Mouse (Mus musculus): Measurements from ENCODE around the gene Rab40c. TPM values are rescaled to one million over a fixed set of nuclear protein-coding genes. Genes with fewer than 3 reads are reported as not detected.

The Rab40c gene
- total RNA-seq, 1 experiment from 2014 or later, result 3.8 TPM

DNA sequence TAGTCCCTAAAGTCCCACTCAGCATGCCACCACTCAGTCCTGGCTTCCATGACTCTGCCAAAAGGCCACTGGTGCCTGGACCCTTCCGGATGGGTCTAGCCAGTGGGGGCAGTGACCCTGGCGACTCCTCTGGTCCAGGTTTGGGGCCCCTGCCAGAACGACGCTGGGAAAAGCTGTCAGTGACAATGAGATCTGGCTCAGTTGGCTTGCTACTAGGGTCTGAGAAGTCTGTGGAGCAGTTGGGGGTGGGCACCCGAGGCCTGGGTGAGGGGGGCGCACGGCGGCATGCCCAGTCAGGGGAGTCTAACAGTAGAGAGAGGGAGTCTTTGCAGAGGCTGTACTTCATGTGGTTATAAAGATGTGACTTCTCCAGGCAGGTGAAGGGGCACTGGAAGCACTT is 28.5 kb upstream of the Rab40c start:
- no peak for ATAC-seq (replicated peaks; ENCODE audit: insufficient number of reproducible peaks, low FRiP score, low TSS enrichment, poor library complexity, severe bottlenecking)

- ATAC-seq (replicated peaks; ENCODE audit: insufficient number of reproducible peaks, low FRiP score, low TSS enrichment, poor library complexity, severe bottlenecking), result no peak
Measured at GRCm38 (mm10) chr17:25947576-25947975, 28.0 kb upstream of the Rab40c start.

DNA sequence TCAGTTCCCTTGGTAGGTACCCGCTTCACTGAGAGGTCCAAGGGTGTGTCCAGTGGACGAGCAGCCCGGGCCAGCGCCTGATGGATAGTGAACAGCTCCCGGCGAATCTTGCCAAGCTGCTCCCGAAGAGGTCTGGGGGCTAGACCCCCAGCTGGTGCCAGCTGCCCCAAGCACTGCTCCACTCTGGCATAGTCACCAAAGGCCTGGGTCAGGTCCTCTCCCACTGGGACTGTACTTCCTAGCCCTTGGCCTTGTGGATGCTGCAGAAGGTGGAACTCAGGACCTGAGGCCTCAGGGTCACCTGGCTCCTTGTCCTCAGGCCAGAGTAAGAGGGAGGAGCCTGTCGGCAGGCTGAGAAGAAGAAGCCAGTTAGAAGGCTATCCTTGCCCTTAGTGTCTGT is 27.4 kb upstream of the Rab40c start:
- no peak for ATAC-seq (replicated peaks; ENCODE audit: insufficient number of reproducible peaks, low FRiP score, low TSS enrichment, poor library complexity, severe bottlenecking)

GRCm38 (mm10) chr17:25946349-25946748 is 26.8 kb upstream of the Rab40c start:
- ATAC-seq (replicated peaks; ENCODE audit: insufficient number of reproducible peaks, low FRiP score, low TSS enrichment, poor library complexity, severe bottlenecking), result no peak

GRCm38 (mm10) chr17:25945517-25946155 is 26.1 kb upstream of the Rab40c start:
- ATAC-seq (replicated peaks; ENCODE audit: insufficient number of reproducible peaks, low FRiP score, low TSS enrichment, poor library complexity, severe bottlenecking), result no peak

DNA sequence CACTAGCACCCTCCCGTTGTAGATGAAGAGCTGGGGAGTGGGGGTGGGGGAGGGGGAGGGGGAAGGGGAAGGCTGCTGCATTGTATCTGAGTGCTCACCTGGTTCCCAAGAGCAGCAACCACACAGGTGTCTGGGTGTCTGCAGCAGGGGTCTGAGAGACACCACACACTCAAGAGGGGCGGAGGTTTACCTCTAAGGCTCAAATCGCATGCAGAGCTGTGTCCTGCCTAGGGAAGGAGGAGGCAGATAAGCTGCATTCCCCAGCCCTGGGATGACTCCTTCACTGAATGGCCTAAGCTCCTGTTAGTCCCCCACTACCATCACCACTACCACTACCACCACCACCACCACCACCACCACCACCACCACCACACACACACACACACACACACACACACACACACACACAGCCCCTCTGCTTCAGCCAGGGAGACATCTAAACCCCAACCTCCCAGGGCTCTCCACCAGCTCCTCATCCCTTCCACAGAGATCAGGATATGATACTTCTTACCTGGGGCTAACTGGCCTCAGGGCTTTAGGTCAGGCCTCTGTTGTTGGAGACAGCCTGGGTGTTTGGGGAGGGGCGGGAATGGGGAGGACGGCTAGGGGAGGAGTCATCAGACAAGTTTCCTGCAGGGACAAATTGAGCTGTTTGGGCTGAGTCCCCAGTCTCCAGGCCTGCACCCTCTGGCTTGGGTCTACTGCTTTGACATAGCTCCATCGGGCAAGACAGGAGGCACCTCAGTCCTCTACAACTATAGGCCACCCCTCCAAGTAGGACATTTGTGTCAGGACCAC is 25.0 kb upstream of the Rab40c start, which contains the start of the genes Pigq and Nhlrc4:
TSS of gene Pigq (minus strand) at position 571 of the 798 bp plus-strand sequence.
TSS of gene Nhlrc4 (minus strand) at position 596 of the 798 bp plus-strand sequence.
- ATAC-seq (replicated peaks; ENCODE audit: insufficient number of reproducible peaks, low FRiP score, low TSS enrichment, poor library complexity, severe bottlenecking), result no peak

- ATAC-seq (replicated peaks; ENCODE audit: insufficient number of reproducible peaks, low FRiP score, low TSS enrichment, poor library complexity, severe bottlenecking), result no peak
Measured at GRCm38 (mm10) chr17:25943769-25944168, 24.2 kb upstream of the Rab40c start.

DNA sequence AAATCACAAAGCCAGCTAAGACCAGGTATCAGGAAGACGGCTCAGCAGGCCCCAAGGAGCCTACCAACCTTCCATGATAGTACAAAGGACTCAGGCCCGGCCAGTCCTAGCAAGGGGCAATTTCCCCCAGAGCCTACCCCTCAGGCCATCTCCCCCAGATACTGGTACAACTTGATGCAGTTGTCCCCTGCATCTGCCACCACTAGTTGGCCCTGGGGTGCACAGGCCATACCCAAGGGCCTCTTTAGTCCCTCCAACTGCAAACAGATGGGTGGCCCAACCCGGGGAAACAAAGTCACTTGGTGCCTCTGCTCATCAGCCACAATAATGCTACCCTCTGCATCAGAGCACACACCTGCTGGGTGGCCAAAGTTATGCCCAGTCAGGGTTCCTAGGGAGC is 23.7 kb upstream of the Rab40c start:
- no peak for ATAC-seq (replicated peaks; ENCODE audit: insufficient number of reproducible peaks, low FRiP score, low TSS enrichment, poor library complexity, severe bottlenecking)

DNA sequence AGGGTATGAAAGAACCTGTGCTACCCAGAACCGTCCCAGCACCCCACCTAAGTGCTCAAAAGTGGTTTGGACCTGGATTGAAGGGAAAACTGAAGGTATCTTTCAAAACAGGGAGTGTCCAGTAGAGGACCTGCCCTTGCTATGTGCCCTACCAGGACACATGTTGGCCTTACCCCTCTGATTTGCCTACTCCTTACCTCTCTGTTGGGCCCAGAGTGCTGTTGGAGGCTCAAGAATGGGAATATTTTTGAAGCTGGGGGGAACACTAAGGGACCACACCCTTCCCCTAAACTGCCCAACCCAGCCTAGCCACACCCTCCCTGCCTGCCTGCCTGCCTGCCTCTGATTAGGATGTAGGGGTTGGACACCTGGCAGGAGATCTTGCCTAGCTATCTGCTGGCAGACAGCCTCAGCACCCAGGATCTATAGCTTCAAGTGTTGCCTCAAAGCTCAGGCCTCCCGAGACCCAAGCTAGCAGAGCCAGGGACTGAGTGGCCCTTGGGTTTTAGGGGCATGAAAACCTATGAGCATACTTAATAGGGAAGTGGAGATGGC is 23.1 kb upstream of the Rab40c start:
- no peak for ATAC-seq (replicated peaks; ENCODE audit: insufficient number of reproducible peaks, low FRiP score, low TSS enrichment, poor library complexity, severe bottlenecking)

GRCm38 (mm10) chr17:25941511-25942241 is 22.1 kb upstream of the Rab40c start:
- peak; percentile 42; the same call in 1 of the 2 replicates for ATAC-seq (replicated peaks; ENCODE audit: insufficient number of reproducible peaks, low FRiP score, low TSS enrichment, poor library complexity, severe bottlenecking)

DNA sequence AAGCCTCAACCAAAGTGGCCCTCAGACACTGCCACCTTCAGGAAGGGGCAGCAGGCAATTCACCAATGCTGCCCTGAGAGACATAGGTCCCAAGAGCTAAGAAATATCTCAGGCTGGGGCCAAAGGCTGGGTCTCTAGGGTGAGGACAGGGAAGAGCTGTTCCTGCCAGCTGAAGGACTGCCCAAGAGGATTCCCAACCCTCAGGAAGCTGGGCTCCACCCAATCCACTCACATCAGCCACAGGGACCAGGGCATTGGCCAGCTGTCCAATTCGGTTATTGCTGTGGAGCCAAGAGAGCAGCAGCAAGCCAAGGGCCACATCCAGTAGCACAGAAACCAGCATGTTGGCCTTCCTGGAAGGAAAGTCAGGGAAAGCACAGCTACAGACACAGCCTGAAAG is 15.0 kb upstream of the Rab40c start:
- ATAC-seq (replicated peaks; ENCODE audit: insufficient number of reproducible peaks, low FRiP score, low TSS enrichment, poor library complexity, severe bottlenecking), result no peak

- ATAC-seq (replicated peaks; ENCODE audit: insufficient number of reproducible peaks, low FRiP score, low TSS enrichment, poor library complexity, severe bottlenecking), result no peak
Measured at GRCm38 (mm10) chr17:25925348-25925747, 5.8 kb upstream of the Rab40c start.

GRCm38 (mm10) chr17:25922120-25922519 is 2.6 kb upstream of the Rab40c start:
- ATAC-seq (replicated peaks; ENCODE audit: insufficient number of reproducible peaks, low FRiP score, low TSS enrichment, poor library complexity, severe bottlenecking), result no peak

- ATAC-seq (replicated peaks; ENCODE audit: insufficient number of reproducible peaks, low FRiP score, low TSS enrichment, poor library complexity, severe bottlenecking), result peak; percentile 95
Measured at GRCm38 (mm10) chr17:25919786-25920642, 487 bp upstream of the Rab40c start.

- ATAC-seq (replicated peaks; ENCODE audit: insufficient number of reproducible peaks, low FRiP score, low TSS enrichment, poor library complexity, severe bottlenecking), result no peak
Measured at GRCm38 (mm10) chr17:25918037-25918750, 1.3 kb downstream of the Rab40c start.

DNA sequence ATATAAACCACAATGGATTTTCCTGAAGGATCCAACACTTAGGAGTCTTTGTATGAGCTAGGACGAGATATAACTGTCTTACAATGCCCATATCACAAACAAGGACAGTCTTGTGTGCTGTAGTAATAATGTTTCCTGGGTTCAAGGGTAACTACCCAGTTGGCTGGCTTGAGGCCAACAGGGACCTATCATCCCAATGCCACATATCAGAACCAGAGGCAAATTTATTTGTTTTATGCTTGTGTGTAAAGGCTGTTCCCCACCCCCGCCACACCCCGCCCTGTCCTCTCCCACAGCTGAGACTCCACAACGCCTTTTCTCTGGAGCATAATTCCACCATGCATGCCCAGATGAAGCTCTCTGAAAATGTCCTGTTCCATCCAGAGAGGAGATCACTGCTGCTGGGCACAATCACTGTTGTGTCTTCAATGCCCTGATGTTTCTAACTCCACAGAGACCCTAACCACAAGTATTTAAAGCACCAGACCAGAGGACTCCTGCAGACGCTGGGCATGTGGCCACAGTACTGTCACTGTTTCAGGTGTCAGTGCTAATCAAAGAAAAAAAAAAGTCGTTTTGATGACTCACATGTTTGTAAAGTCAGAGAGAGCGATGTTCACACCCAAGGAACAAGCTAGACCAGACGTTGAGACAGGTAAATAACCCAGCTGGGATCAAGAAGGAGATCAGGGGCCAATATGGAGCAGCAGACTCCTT is 2.4 kb downstream of the Rab40c start:
- no peak for ATAC-seq (replicated peaks; ENCODE audit: insufficient number of reproducible peaks, low FRiP score, low TSS enrichment, poor library complexity, severe bottlenecking)

DNA sequence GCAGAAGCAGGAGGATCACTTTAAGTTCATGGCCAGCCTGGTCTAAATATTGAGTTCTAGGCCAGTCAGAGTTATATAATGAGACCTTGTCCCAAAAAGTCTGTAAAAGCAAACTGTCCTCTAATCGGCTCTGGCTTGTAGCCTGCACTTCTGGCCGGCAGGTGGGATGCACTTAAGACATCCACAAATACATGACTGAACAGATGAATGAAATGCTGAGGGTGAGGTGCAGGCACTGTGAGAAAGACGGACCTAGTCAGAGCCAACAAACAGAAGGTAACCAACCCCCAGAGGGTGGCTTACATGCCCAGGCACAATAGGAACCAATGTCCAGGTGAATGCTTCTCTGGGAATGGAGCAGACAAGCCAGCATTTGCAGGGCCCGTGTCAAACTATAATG is 5.2 kb downstream of the Rab40c start:
- no peak for ATAC-seq (replicated peaks; ENCODE audit: insufficient number of reproducible peaks, low FRiP score, low TSS enrichment, poor library complexity, severe bottlenecking)
